Mouse (Mus musculus) MEL (cell line): Measurements from ENCODE around the gene Arsg. TPM values are rescaled to one million over a fixed set of nuclear protein-coding genes. Genes with fewer than 3 reads are reported as not detected.

Source experiments
- DNase-seq: peaks from one replicate; pipeline ENCODE4 v3.0.0; 2011; ENCODE audit warnings: low read depth, low spot score
- H3K27ac ChIP-seq: 2 replicates; pipeline ENCODE4 v1.5.1; 2012; ENCODE audit warnings: low read depth, mild to moderate bottlenecking, control low read depth, low read length, moderate library complexity; ENCODE audit not compliant: control insufficient read depth
- H3K27me3 ChIP-seq, 2 experiments: fragments of 150-350 bp in 1 of 2; sonication (generic) in 1 of 2; 2 replicates each; pipeline ENCODE4 v1.6.1; 2012; ENCODE audit warnings: low read length in 2 of 2, mild to moderate bottlenecking in 2 of 2, improper control_type of control experiment in 1 of 2, moderate library complexity in 1 of 2; ENCODE audit not compliant: insufficient read depth in 2 of 2, control insufficient read depth in 1 of 2
- H3K36me3 ChIP-seq, 2 experiments: 2 replicates each; pipeline ENCODE4 v1.6.1; 2012 to 2014; ENCODE audit warnings: low read length in 2 of 2, improper control_type of control experiment in 1 of 2, inconsistent platforms in 1 of 2, mild to moderate bottlenecking in 1 of 2; ENCODE audit not compliant: insufficient read depth in 2 of 2, control insufficient read depth in 1 of 2
- H3K4me1 ChIP-seq, 2 experiments: fragments of 150-350 bp in 1 of 2; sonication (generic) in 1 of 2; 2 replicates each; pipeline ENCODE4 v1.6.1; 2012; ENCODE audit warnings: low read length in 2 of 2, improper control_type of control experiment in 1 of 2, mild to moderate bottlenecking in 1 of 2; ENCODE audit not compliant: insufficient read depth in 2 of 2, control insufficient read depth in 1 of 2
- H3K4me3 ChIP-seq, 2 experiments: fragments of 150-350 bp in 1 of 2; sonication (generic) in 1 of 2; 2 replicates each; pipeline ENCODE4 v1.5.1; 2012; ENCODE audit warnings: low read depth in 2 of 2, low read length in 2 of 2, mild to moderate bottlenecking in 2 of 2, moderate library complexity in 2 of 2, control low read depth in 1 of 2, improper control_type of control experiment in 1 of 2; ENCODE audit not compliant: control insufficient read depth in 1 of 2, insufficient read depth in 1 of 2
- H3K79me2 ChIP-seq: 2 replicates; pipeline ENCODE4 v1.6.1; 2012; ENCODE audit warnings: mild to moderate bottlenecking, low read length, moderate library complexity; ENCODE audit not compliant: control insufficient read depth, poor library complexity, insufficient read depth
- H3K9ac ChIP-seq: 2 replicates; pipeline ENCODE4 v1.6.1; 2012; ENCODE audit warnings: low read depth, mild to moderate bottlenecking, control low read depth, low read length, moderate library complexity; ENCODE audit not compliant: control insufficient read depth, poor library complexity, severe bottlenecking
- H3K9me3 ChIP-seq: fragments of 150-350 bp; sonication (generic); replicated peaks from 2 replicates; pipeline ENCODE4 v1.6.1; 2012; ENCODE audit warnings: mild to moderate bottlenecking, low read length, improper control_type of control experiment, moderate library complexity; ENCODE audit not compliant: insufficient read depth
- CHD1 ChIP-seq: IDR thresholded peaks from 2 replicates; pipeline ENCODE4 v1.6.1; 2012; ENCODE audit warnings: low read depth, mild to moderate bottlenecking, inconsistent platforms, low read length, improper control_type of control experiment
- CHD2 ChIP-seq: IDR thresholded peaks from 2 replicates; pipeline ENCODE4 v1.6.1; 2011; ENCODE audit warnings: low read length, improper control_type of control experiment
- EP300 ChIP-seq, 2 experiments: IDR thresholded peaks; 2 replicates each; pipeline ENCODE4 v1.6.1; 2011; ENCODE audit warnings: improper control_type of control experiment in 2 of 2, low read length in 2 of 2, low read depth in 1 of 2, mild to moderate bottlenecking in 1 of 2
- GATA1 ChIP-seq: IDR thresholded peaks from 2 replicates; pipeline ENCODE4 v1.6.1; 2011; ENCODE audit warnings: low read depth, low read length, improper control_type of control experiment
- JUND ChIP-seq: IDR thresholded peaks from 2 replicates; pipeline ENCODE4 v1.6.1; 2011; ENCODE audit warnings: low read depth, mild to moderate bottlenecking, improper control_type of control experiment, low read length
- MAFK ChIP-seq: IDR thresholded peaks from 2 replicates; pipeline ENCODE4 v1.6.1; 2011; ENCODE audit warnings: low read depth, mild to moderate bottlenecking, low read length, improper control_type of control experiment, borderline replicate concordance
- MXI1 ChIP-seq: IDR thresholded peaks from 2 replicates; pipeline ENCODE4 v1.6.1; 2011; ENCODE audit warnings: mild to moderate bottlenecking, low read depth, low read length, improper control_type of control experiment
- MYB ChIP-seq: IDR thresholded peaks from 2 replicates; pipeline ENCODE4 v1.6.1; 2011; ENCODE audit warnings: mild to moderate bottlenecking, low read depth, low read length, improper control_type of control experiment
- NELFE ChIP-seq: IDR thresholded peaks from 2 replicates; pipeline ENCODE4 v1.6.1; 2011; ENCODE audit warnings: low read depth, low read length, improper control_type of control experiment
- POLR2AphosphoS2 ChIP-seq: IDR thresholded peaks from 2 replicates; pipeline ENCODE4 v1.6.1; 2011; ENCODE audit warnings: low read length, improper control_type of control experiment
- RAD21 ChIP-seq: IDR thresholded peaks from 2 replicates; pipeline ENCODE4 v1.6.1; 2011; ENCODE audit warnings: mild to moderate bottlenecking, low read depth, low read length, improper control_type of control experiment
- RCOR1 ChIP-seq: IDR thresholded peaks from 2 replicates; pipeline ENCODE4 v1.6.1; 2012; ENCODE audit warnings: low read depth, mild to moderate bottlenecking, inconsistent platforms, low read length, improper control_type of control experiment
- SIN3A ChIP-seq: IDR thresholded peaks from 2 replicates; pipeline ENCODE4 v1.6.1; 2012; ENCODE audit warnings: low read length, improper control_type of control experiment, inconsistent platforms
- SMC3 ChIP-seq: IDR thresholded peaks from 2 replicates; pipeline ENCODE4 v1.6.1; 2011; ENCODE audit warnings: low read depth, low read length, improper control_type of control experiment
- TAL1 ChIP-seq: IDR thresholded peaks from 2 replicates; pipeline ENCODE4 v1.6.1; 2012; ENCODE audit warnings: mild to moderate bottlenecking, inconsistent platforms, low read length, moderate library complexity, mixed read lengths
- TCF12 ChIP-seq: IDR thresholded peaks from 2 replicates; pipeline ENCODE4 v1.6.1; 2014; ENCODE audit warnings: low read depth, mild to moderate bottlenecking, inconsistent platforms, low read length, improper control_type of control experiment, moderate library complexity
- USF1 ChIP-seq: IDR thresholded peaks from 2 replicates; pipeline ENCODE4 v1.6.1; 2014; ENCODE audit warnings: low read depth, mild to moderate bottlenecking, inconsistent platforms, low read length, improper control_type of control experiment, moderate library complexity
- USF2 ChIP-seq, 2 experiments: IDR thresholded peaks; 2 replicates each; pipeline ENCODE4 v1.6.1; 2011 to 2012; ENCODE audit warnings: improper control_type of control experiment in 2 of 2, low read length in 2 of 2, borderline replicate concordance in 1 of 2, inconsistent platforms in 1 of 2, low read depth in 1 of 2, mild to moderate bottlenecking in 1 of 2; ENCODE audit not compliant: insufficient read depth in 1 of 2
- ZNF384 ChIP-seq: IDR thresholded peaks from 2 replicates; pipeline ENCODE4 v1.6.1; 2012; ENCODE audit warnings: low read depth, mild to moderate bottlenecking, inconsistent platforms, low read length, improper control_type of control experiment
- polyA plus RNA-seq, 2 experiments: library from polyadenylated mRNA; stranded (reverse) in 1 of 2; unstranded in 1 of 2; fragments of >175 nt in 1 of 2; fragments of >200 nt in 1 of 2; gene quantifications; 2 replicates each; pipeline versions ENCODE4 v1.2.1 to v1.2.4; 2012; ENCODE audit warnings: low replicate concordance in 2 of 2, low read depth in 1 of 2; ENCODE audit not compliant: insufficient read length in 2 of 2, insufficient read depth in 1 of 2, missing spikeins in 1 of 2
- total RNA-seq: library from RNA; depleted of rRNA; stranded (reverse); fragments of 300-350 nt; gene quantifications from 2 replicates; pipeline ENCODE4 v1.2.3, GENCODE M21; 2012

The Arsg gene
- total and polyA plus RNA-seq, 3 experiments: 3.9 to 5.2 TPM; not detected in 1

DNA sequence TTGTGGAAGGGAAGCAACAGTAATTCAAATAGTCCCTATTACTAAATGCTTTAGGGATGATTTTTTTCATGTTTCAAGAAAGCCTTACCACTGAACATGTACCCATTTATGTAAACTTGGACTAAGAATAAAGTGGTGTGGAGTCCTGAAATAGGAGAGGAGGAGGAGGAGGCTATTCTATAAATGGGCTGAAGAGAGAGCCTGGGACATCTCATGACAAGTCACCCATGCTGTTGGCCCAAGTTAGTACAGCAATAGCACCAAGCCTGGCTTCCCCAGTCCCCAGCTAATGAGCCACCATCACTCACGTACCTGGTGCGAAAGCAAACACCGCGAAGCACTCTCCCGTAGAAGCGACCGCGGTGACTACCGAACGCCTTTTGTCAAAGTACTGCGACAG, 15.0 kb upstream of the Arsg start:
- no peak for DNase-seq
- H3K27me3 ChIP-seq: no peaks in the 10 kb centered on the region
- no peak overlapping the region for H3K4me3 ChIP-seq
- peaks cover 4 to 7% of the 10 kb centered on the region in 2 experiments; a peak in 3 of 4 replicates for H3K4me1 ChIP-seq
- H3K36me3 ChIP-seq: peaks cover 18 to 48% of the 10 kb centered on the region in 2 experiments
- no peaks in the 10 kb centered on the region for H3K79me2 ChIP-seq
- TF ChIP-seq SMC3 (no peak), MYB (no peak), JUND (no peak), RCOR1 (no peak)
- TF ChIP-seq, all 39 proteins: peak for 0
- no peak overlapping the region for H3K9ac ChIP-seq
- no peaks in the 10 kb centered on the region for H3K9me3 ChIP-seq
- no peak overlapping the region for H3K27ac ChIP-seq

DNA sequence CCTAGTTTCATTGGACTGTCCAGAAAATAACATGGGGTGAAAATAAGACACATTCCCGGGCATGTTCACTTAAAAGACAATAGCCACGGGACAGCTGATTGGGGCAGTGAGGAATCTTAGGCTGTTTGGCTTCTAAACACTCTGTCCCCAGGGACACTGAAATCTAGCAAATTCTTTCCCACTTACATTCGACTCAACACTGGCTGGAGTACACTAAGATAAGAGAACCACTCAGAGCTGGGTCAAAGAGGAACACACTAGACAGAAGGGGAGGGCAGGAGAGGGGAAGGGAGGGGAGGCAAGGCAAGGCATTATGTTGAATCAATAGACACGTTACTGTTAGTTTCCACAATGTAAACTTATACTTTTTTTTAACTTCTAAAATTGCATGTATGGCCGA, 12.6 kb upstream of the Arsg start:
- DNase-seq: peak; percentile 68
- H3K9me3 ChIP-seq: no peaks in the 10 kb centered on the region
- no peak overlapping the region for H3K4me3 ChIP-seq
- H3K79me2 ChIP-seq: peaks cover 4% of the 10 kb centered on the region; the same call in 1 of the 2 replicates
- H3K4me1 ChIP-seq: peaks cover 6 to 11% of the 10 kb centered on the region in 2 experiments; a peak in 3 of 4 replicates
- H3K27me3 ChIP-seq: no peaks in the 10 kb centered on the region
- H3K9ac ChIP-seq: no peak overlapping the region
- H3K27ac ChIP-seq: no peak overlapping the region
- TF ChIP-seq MYB (no peak), MXI1 (no peak), RAD21 (no peak), JUND (no peak), POLR2AphosphoS2 (no peak), GATA1 (peak; percentile 61), SMC3 (0 out of 2 replicates have a peak, but pooled peaks have one; percentile 7), CHD2 (no peak), NELFE (no peak), EP300 (IDR thresholded peaks at IDR 0.05; ENCODE audit: low read depth in 1 of 2, low read length in 2 of 2) (0 out of 4 replicates have a peak, but pooled peaks of 1 of the 2 experiments have one; percentile 10), USF1 (no peak), SIN3A (no peak), CHD1 (no peak)
- peaks cover 22 to 37% of the 10 kb centered on the region in 2 experiments for H3K36me3 ChIP-seq

DNA sequence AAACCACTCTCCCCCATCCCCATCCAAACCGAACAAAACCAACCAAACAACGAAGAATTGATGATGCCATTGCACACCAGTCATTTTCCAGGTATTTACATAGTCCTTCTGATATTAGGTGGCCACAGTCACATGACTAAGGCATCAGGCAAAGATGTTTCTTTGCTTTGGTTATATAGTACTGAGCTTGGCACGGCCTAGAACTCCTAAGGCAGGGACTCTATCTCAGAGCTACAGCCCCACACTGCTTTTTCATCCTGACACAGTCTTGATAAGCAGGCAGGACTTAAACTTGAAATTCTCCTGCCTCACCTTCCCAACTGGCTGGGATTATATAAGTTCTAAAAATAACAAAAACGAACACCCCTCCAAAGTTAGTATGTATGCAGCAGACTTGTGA, 8.1 kb upstream of the Arsg start:
- no peak overlapping the region for H3K4me3 ChIP-seq
- TF ChIP-seq TCF12: peak; percentile 49; the same call in 1 of the 2 replicates
- no peak for TF ChIP-seq JUND
- TF ChIP-seq NELFE: no peak
- no peak for TF ChIP-seq CHD2
- peak; percentile 83 for TF ChIP-seq USF1
- no peak for TF ChIP-seq ZNF384
- TF ChIP-seq TAL1: peak; percentile 69
- peak; percentile 46; the same call in 1 of the 2 replicates for TF ChIP-seq GATA1
- TF ChIP-seq EP300 (IDR thresholded peaks at IDR 0.05; ENCODE audit: low read depth in 1 of 2, low read length in 2 of 2): peak; percentile 39 to 55; a peak in 2 of 4 replicates
- TF ChIP-seq USF2 (IDR thresholded peaks at IDR 0.05; ENCODE audit: borderline replicate concordance in 1 of 2, insufficient read depth in 1 of 2, low read depth in 1 of 2, low read length in 2 of 2): peak in 1 of 2 experiments; percentile 41; a peak in 1 of 4 replicates
- TF ChIP-seq RCOR1: no peak
- no peak for TF ChIP-seq MAFK
- peaks cover 6 to 35% of the 10 kb centered on the region in 2 experiments for H3K4me1 ChIP-seq
- no peak overlapping the region for H3K27ac ChIP-seq
- H3K36me3 ChIP-seq: peaks cover 14 to 39% of the 10 kb centered on the region in 2 experiments
- no peaks in the 10 kb centered on the region for H3K27me3 ChIP-seq
- H3K9ac ChIP-seq: no peak overlapping the region
- DNase-seq: peak; percentile 46
- H3K79me2 ChIP-seq: peaks cover 24% of the 10 kb centered on the region
- no peaks in the 10 kb centered on the region for H3K9me3 ChIP-seq
